Mouse (Mus musculus): ENCODE measurements around the gene Tctex1d2. TPM values are rescaled to one million over a fixed set of nuclear protein-coding genes. Genes with fewer than 3 reads are reported as not detected.
"Not testable (repeated sequence)": the region's sequence is repeated elsewhere in the genome, so short reads cannot be mapped to it uniquely, and the experiment has no call there.

Gene Tctex1d2
- polyA plus RNA-seq, 1 experiment from 2014 or later = 30.2 TPM

DNA sequence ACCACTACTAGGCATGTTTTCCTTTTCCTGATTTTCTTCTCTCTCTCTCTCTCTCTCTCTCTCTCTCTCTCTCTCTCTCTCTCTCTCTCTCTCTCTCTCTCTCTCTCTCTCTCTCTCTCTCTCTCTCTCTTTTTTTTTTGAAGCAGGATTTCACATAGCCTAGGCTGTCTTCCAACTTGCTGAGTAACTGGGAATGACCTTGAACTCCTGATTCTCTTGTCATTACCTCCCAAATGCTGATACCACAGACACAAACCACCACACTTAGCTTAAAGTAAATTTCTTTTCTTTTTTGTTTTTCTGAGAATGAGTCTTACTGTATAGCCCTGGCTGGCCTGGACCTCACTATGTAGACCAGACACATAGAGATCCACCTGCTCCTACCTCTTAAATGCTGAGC, 15.2 kb downstream of the Tctex1d2 start:
- Histone ChIP-seq H3K36me3 (ENCODE audit: control insufficient read depth, insufficient read depth) (peaks cover 5% of the 10 kb centered on the region; the same call in 1 of the 2 replicates), H3K27ac (ENCODE audit: low read depth, low read length) (no peak overlapping the region), H3K27me3 (replicated peaks; ENCODE audit: control insufficient read depth, insufficient read depth, low read length) (no peaks in the 10 kb centered on the region), H3K4me2 (replicated peaks; ENCODE audit: low read depth) (no peak overlapping the region), H3K4me1 (replicated peaks; ENCODE audit: control insufficient read depth, insufficient read depth, low read length) (peaks cover 2% of the 10 kb centered on the region; the same call in 1 of the 2 replicates), H3K9ac (ENCODE audit: low read depth, low read length) (no peak overlapping the region), H3K4me3 (ENCODE audit: low read depth, low read length) (no peak overlapping the region), H3K9me3 (ENCODE audit: control insufficient read depth) (no peaks in the 10 kb centered on the region)
- ATAC-seq = no peak
- no peak for TF ChIP-seq CTCF (IDR thresholded peaks at IDR 0.05; ENCODE audit: low read depth)

DNA sequence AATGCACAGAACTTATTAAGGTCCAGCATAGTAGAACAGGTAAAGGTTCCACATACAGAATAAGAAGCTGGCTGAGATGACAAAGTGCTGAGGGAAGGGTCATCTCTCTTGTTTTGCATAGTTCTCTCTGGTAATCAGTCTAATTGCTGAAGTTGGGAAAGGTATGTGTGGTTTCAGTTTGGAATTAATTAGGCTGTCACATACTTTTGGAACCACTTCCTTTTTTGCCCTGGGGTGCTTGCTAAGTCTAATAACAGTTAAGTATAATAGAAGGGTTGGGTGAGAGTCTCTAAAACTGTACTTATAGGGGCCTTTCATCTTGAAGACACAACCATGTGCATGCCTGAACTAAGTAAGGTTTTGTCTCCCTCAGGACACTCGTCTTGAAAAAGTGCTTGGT, 17.2 kb downstream of the Tctex1d2 start:
- no peak overlapping the region for H3K27ac ChIP-seq (ENCODE audit: low read depth, low read length)
- no peak for ATAC-seq
- H3K4me1 ChIP-seq (replicated peaks; ENCODE audit: control insufficient read depth, insufficient read depth, low read length) = no peaks in the 10 kb centered on the region
- H3K36me3 ChIP-seq (ENCODE audit: control insufficient read depth, insufficient read depth) = peaks cover 5% of the 10 kb centered on the region
- 61% methylated on average over 1 of the region's 1 CpGs for WGBS
- no peak for TF ChIP-seq CTCF (IDR thresholded peaks at IDR 0.05; ENCODE audit: low read depth)
- no peaks in the 10 kb centered on the region for H3K9me3 ChIP-seq (ENCODE audit: control insufficient read depth)
- no peak overlapping the region for H3K4me3 ChIP-seq (ENCODE audit: low read depth, low read length)
- H3K4me2 ChIP-seq (replicated peaks; ENCODE audit: low read depth) = no peak overlapping the region
- no peak overlapping the region for H3K9ac ChIP-seq (ENCODE audit: low read depth, low read length)
- H3K27me3 ChIP-seq (replicated peaks; ENCODE audit: control insufficient read depth, insufficient read depth, low read length) = no peaks in the 10 kb centered on the region

DNA sequence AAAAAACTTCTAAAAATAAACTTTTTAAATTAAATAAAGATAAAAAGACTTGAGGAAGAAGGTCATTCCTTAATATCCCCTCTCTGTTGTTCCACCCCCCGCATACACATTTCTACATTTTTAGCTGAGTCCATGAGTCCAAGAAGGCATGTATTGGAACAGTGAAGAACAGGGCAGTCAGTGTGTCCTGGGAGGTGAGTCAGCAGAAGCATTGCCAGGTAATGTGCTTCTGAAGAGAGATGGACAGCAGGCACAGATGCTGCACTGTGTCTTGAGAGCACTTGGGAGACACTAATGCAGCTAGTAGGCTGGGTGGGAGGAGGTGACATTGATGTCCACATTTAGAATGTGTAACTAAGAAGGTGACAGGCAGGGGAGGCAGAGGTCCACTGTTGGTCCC, 17.8 kb downstream of the Tctex1d2 start:
- Histone ChIP-seq H3K4me1 (replicated peaks; ENCODE audit: control insufficient read depth, insufficient read depth, low read length) (no peaks in the 10 kb centered on the region), H3K27me3 (replicated peaks; ENCODE audit: control insufficient read depth, insufficient read depth, low read length) (no peaks in the 10 kb centered on the region), H3K36me3 (ENCODE audit: control insufficient read depth, insufficient read depth) (peaks cover 5% of the 10 kb centered on the region), H3K4me3 (ENCODE audit: low read depth, low read length) (no peak overlapping the region), H3K4me2 (replicated peaks; ENCODE audit: low read depth) (no peak overlapping the region), H3K9me3 (ENCODE audit: control insufficient read depth) (no peaks in the 10 kb centered on the region), H3K9ac (ENCODE audit: low read depth, low read length) (no peak overlapping the region), H3K27ac (ENCODE audit: low read depth, low read length) (no peak overlapping the region; the same call in 1 of the 2 replicates)
- WGBS = 95% methylated on average over 1 of the region's 1 CpGs
- no peak for TF ChIP-seq CTCF (IDR thresholded peaks at IDR 0.05; ENCODE audit: low read depth)
- ATAC-seq = no peak; the same call in 1 of the 2 replicates

DNA sequence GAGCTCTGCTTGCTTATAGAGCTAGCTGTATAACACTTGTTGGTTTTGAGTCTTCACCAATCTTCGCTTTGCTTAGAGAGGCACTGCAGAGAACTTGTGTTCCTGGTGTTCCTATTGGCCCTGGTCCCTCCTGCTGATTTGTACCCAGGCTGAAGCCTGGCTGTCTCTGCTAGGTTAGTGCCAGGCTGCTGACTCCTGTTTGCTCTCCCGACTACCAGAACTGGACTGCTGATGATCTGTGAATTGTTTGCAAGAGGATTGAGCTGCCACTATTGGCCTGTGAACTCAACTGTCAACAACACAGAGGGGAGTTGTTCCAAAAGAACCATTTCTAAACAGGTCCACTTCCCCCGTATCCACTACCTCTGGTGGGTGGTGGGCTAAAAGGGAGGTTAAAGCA, 21.9 kb downstream of the Tctex1d2 start:
- no peak for ATAC-seq
- Histone ChIP-seq H3K36me3 (ENCODE audit: control insufficient read depth, insufficient read depth) (peaks cover 5% of the 10 kb centered on the region), H3K4me2 (replicated peaks; ENCODE audit: low read depth) (no peak overlapping the region), H3K9me3 (ENCODE audit: control insufficient read depth) (no peaks in the 10 kb centered on the region), H3K4me1 (replicated peaks; ENCODE audit: control insufficient read depth, insufficient read depth, low read length) (0 out of 2 replicates have a peak, but pooled peaks cover 2% of the 10 kb centered on the region), H3K27me3 (replicated peaks; ENCODE audit: control insufficient read depth, insufficient read depth, low read length) (no peaks in the 10 kb centered on the region), H3K9ac (ENCODE audit: low read depth, low read length) (no peak overlapping the region), H3K4me3 (ENCODE audit: low read depth, low read length) (no peak overlapping the region), H3K27ac (ENCODE audit: low read depth, low read length) (peak overlapping the region; percentile 30; the same call in 1 of the 2 replicates)
- WGBS = 85% methylated on average over 3 of the region's 3 CpGs
- no peak for TF ChIP-seq CTCF (IDR thresholded peaks at IDR 0.05; ENCODE audit: low read depth)

DNA sequence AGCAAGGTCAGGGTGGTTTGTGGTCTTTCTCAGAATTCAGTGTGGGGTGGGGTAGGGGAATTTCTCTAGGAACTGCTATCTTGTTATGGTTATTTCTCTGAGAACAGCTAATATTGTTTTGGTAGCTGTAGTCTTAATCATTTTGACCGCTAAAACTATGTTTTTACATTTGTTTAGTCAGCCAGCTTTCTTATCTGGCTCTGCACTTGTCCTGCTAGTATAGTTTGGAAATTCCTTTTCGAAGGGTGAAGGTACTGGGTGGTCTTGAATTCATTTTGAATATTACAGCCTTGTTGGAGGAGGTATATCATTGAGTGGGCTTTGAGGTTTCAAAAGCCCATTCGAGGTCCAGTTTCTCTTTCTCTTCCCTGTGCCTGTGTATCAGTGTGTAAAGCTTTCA, 25.1 kb downstream of the Tctex1d2 start:
- not testable (repeated sequence) for ATAC-seq; H3K4me2 ChIP-seq (replicated peaks; ENCODE audit: low read depth); H3K36me3 ChIP-seq (ENCODE audit: control insufficient read depth, insufficient read depth); H3K4me1 ChIP-seq (replicated peaks; ENCODE audit: control insufficient read depth, insufficient read depth, low read length); H3K9me3 ChIP-seq (ENCODE audit: control insufficient read depth); H3K27me3 ChIP-seq (replicated peaks; ENCODE audit: control insufficient read depth, insufficient read depth, low read length); H3K9ac ChIP-seq (ENCODE audit: low read depth, low read length); H3K4me3 ChIP-seq (ENCODE audit: low read depth, low read length)
- WGBS = 77% methylated on average over 3 of the region's 3 CpGs
- H3K27ac ChIP-seq (ENCODE audit: low read depth, low read length) = peak overlapping the region; percentile 89; the same call in 1 of the 2 replicates

DNA sequence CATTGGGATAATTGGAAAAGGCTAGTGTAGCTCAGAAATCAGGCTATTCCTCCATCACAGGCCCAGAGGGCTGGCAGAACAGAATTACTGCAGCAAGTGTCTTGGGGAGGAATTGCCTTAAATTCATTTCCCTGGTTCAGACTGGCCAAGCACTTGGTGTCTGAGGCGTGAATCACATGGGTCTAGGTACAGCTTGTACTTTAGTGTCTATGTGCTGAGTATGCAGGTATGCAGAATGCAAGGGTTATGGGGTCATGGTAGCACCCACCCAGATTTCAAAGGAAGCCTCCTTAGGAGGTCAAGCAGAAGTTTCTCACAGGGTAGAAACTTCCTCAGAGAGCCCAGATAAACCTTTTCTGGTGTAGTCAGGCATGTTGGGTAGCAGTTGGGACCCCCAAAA, 26.1 kb downstream of the Tctex1d2 start:
- 71% methylated on average over 1 of the region's 1 CpGs for whole genome bisulfite sequencing
- Histone ChIP-seq H3K27me3 (replicated peaks; ENCODE audit: control insufficient read depth, insufficient read depth, low read length) (no peaks in the 10 kb centered on the region), H3K27ac (ENCODE audit: low read depth, low read length) (peak overlapping the region; percentile 89), H3K36me3 (ENCODE audit: control insufficient read depth, insufficient read depth) (no peaks in the 10 kb centered on the region; the same call in 1 of the 2 replicates), H3K4me1 (replicated peaks; ENCODE audit: control insufficient read depth, insufficient read depth, low read length) (peaks cover 9% of the 10 kb centered on the region; the same call in 1 of the 2 replicates), H3K9me3 (ENCODE audit: control insufficient read depth) (no peaks in the 10 kb centered on the region), H3K4me3 (ENCODE audit: low read depth, low read length) (no peak overlapping the region), H3K9ac (ENCODE audit: low read depth, low read length) (no peak overlapping the region), H3K4me2 (replicated peaks; ENCODE audit: low read depth) (0 out of 2 replicates have a peak overlapping the region, but pooled peaks have one; percentile 9)
- no peak for ATAC-seq
- TF ChIP-seq CTCF (IDR thresholded peaks at IDR 0.05; ENCODE audit: low read depth) = no peak

Measured in intestine, postnatal 0 days (tissue).